Mouse (Mus musculus): ENCODE data around the gene Gm17655. TPM values are rescaled to one million over a fixed set of nuclear protein-coding genes. Genes with fewer than 3 reads are reported as not detected.
"Not testable (repeated sequence)": the region's sequence is repeated elsewhere in the genome, so short reads cannot be mapped to it uniquely, and the experiment has no call there.

The Gm17655 gene
- total RNA-seq, 2 experiments from 2014 or later: 9.6 to 12.0 TPM

DNA sequence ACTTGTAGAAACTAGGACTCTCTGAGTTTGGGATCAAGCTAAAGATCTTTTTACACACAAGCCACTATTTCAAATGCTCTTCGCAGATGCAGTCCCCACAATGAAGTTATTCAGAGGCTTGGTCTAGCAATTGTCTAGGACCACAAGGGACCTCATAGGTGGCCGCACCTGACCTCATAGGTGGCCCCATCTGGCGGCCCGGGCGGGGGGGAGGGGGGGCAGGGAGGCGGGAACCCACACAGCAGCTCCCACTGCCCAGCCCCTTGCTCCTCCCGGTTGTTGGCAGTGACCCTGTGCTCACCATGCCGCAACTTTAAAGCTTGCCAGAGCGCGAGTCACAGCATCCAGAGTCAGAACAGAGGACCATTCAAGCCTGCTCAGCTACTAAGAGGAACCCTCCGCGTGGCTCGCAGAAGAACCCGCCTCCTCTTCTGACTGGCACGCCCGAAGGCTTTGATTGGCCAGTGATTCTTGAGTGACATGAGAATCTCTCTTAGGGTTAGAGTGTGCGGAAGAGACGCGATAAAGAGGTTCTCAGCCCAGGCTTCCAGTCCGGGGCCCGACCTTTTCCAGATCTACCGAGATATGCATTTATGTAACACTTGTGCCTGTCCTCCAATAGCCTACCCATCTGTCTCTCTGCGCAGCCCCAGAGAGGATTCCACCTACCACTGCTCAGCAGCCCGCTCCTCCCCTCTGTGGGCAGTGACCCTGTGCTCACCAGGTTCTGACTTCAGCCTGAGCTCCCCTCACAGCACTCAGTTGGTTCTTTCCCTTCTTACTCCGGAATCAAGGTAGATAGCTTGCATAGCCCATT is 21.9 kb upstream of the Gm17655 start, which contains the start of gene Gm35315:
Gm35315 (minus strand) TSS at position 391 of the 817 bp plus-strand sequence.
- intact Hi-C loops (cut with DNase I): no loop called here
- DNase-seq (ENCODE audit: extremely low spot score in 1 of 2, low spot score in 2 of 2): peak; percentile 88 to 91

DNA sequence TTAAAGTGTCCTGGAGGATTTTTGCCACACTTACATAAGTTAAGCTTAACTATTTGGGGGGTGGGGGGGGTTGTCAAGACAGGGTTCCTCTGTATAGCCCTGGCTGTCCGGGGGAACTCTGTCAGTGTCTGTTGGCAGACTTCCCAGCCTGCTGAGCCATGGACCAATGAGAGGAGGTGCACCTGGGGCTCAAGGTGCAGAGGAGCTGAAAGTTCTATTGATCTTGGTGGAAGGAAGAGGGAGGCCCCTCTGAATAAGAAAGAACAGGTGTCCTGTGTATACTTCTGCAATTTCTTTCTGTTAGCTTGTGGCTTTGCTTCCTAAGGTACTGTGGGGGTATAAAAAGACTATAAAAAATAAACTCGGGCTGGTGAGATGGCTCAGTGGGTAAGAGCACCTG is 19.2 kb upstream of the Gm17655 start:
- no peak for DNase-seq (ENCODE audit: extremely low spot score in 1 of 2, low spot score in 2 of 2)
- intact Hi-C loops (cut with DNase I): no loop called here

DNA sequence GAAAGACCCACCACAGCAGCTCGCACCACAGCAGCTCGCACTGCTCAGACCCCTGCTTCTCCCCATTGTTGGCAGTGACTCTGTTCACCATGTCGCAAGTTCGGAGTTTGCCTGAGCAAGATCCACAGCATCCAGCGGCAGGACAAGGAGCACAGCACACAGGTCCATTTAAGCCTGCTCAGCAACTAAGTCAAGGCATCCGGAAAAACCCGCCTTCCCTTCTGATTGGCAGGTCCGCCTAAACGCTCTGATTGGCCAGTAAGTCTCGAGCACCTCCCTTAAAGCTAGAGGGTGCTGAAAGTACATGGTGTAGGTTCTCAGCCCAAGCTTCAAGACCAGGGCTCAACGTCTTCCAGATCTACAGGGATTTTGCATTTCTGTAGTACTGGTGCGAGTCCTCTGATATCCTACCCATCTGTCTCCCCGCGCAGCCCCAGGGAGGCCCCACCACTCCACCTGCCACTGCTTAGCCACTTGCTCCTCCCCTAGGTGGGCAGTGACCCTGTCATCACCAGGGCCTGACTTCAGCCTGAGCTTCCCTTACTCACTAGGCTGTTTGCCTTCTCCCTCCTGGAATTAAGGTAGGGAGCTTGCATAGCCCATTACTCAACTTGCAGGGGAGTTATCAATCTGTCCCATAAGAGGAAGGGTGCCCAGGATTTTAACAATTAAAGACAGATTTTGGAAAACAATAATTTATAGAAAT is 14.0 kb upstream of the Gm17655 start:
- no peak for DNase-seq (ENCODE audit: extremely low spot score in 1 of 2, low spot score in 2 of 2)
- intact Hi-C loops (cut with DNase I): no loop called here

DNA sequence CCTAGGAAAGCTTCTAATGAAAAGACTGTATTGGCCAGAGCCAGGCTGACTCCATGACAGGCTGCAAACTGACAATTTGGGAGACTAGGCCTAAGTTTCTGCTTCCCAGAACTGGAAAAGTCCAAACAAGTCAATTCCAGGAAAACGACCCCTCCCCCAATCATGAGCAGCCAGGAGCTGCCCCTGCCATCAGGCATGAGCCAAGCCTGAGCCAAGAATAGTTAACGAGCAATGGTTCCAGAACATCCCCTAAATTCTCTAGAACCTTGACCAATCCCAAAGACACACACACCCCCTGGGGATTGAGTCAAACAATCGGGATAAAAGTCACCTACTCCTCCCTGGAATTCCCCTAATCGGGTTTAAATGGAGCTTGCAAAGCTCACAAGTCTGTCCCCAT is 10.6 kb upstream of the Gm17655 start:
- no peak for DNase-seq (ENCODE audit: extremely low spot score in 1 of 2, low spot score in 2 of 2)
- intact Hi-C loops (cut with DNase I): no loop called here

DNA sequence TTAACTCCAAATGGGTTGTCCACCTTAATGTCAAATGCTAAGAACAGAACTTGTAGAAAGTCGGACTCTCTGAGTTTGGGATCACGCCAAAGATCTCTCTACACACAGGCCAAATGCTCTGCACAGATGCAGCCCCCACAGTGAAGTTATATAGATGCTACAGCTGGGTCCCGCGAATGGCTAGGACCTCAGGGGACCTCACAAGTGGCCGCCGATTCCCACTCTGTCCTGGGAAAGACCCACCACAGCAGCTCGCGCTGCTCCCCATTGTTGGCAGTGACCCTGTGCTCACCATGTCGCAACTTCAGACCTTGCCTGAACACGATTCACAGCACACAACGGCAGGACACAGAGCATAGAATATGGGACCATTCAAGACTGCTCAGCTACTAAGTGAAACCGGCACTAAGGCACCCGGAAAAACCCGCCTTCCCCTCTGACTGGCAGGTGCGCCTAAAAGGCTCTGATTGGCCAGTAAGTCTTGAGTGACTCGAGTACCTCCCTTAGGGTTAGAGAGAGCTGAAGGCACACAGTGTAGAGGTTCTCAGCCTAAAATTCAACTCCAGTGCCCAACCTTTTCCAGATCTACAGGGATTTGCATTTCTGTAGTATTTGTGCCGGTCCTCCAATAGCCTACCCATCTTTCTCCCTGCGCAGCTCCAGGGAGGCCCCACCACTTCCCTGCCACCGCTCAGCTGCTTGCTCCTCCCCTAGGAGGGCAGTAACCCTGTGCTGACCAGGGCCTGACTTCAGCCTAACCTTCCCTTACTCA is 14.5 kb downstream of the Gm17655 start:
- intact Hi-C loops (cut with DNase I): no loop called here
- peak; percentile 83 to 85 for DNase-seq (ENCODE audit: extremely low spot score in 1 of 2, low spot score in 2 of 2)

DNA sequence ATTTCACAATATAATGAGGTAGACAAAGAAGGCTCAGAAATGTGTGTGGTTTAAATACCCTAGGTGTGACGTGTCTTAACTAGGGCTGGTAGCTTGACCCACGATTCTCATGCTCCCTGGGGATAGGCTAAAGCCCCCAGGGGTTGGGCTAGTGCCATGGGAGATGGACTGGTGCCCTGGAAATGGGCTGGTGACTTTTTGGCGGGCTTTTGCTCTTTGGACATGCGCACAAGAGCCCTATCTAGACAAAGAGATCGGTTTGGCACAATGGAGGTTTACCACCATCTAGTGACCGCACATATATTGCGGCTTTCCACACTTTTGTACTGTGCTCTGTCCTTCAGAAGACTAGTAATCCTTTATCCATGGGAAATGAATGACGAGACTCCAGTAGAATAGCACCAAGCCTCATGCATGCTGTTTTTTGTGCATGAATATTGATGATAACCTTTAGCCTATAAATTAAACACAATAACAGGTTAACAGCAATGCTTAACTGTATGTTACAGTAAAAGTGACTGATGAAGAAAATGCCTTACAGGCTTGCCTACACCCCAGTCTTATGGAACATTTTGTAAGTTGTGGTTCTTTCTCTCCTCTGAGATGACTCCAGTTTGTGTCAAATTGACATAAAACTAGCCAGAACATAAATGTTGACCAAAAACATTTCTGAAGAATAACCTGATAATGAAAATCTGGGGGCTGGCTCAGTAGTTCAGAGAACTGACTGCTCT is 48.5 kb downstream of the Gm17655 start:
- peak; percentile 45 for DNase-seq (ENCODE audit: extremely low spot score in 1 of 2, low spot score in 2 of 2)
- intact Hi-C loops (cut with DNase I): not testable (repeated sequence)

DNA sequence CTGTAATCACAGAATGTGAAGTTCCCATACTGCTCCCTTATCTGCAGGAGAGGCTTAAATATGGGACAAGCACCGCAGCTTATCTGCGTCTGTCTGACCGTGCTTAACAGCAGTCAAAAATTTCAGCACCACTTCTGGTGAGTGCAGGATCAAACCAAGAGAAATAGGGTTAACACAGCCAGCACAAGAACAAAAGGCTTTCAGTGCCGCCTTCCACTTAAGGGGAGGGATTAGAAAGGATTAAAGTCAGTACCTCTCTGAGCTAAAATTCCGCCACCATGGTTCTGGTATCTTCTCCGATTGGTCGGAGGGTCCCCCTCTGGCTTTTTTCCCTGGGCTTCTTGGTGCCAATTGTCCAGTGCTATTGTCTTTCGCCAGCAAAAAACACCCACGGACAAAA is 49.0 kb downstream of the Gm17655 start:
- no peak for DNase-seq (ENCODE audit: extremely low spot score in 1 of 2, low spot score in 2 of 2)
- intact Hi-C loops (cut with DNase I): no loop called here

DNA sequence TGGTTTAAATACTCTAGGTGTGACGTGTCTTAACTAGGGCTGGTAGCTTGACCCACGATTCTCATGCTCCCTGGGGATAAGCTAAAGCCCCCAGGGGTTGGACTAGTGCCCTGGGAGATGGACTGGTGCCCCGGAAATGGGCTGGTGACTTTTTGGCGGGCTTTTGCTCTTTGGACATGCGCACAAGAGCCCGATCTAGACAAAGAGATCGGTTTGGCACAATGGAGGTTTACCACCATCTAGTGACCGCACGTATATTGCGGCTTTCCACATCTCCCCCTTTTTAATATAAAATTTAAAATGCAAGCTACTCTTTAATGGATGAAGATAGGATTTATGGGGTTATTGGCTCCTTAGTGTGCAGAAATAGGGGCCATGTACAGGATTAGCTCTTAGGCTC is 56.5 kb downstream of the Gm17655 start:
- intact Hi-C loops (cut with DNase I): not testable (repeated sequence)

More for the DNA sequence above, 56.5 kb downstream of the Gm17655 start:
- not testable (repeated sequence) for DNase-seq (ENCODE audit: extremely low spot score in 1 of 2, low spot score in 2 of 2)

Other genes starting within 250 kb of the Gm17655 start
- 10 to 100 TPM; 37.2 to 38.6 TPM for gene Gm15446, start 149.1 kb downstream of the Gm17655 start, total RNA-seq (2021)
- 10 to 100 TPM; 53.6 to 56.0 TPM for gene Zfp932, start 76.0 kb downstream of the Gm17655 start, total RNA-seq (2021)
- gene Gm35315, start 21.9 kb upstream of the Gm17655 start, total RNA-seq (2021): 1 to 10 TPM in 1 of 2 experiments, under 1 TPM in 1; 0.84 to 1.1 TPM
- 1 to 10 TPM; 5.4 to 7.3 TPM for gene Plcxd1, start 27.5 kb upstream of the Gm17655 start, total RNA-seq (2021)
- gene Gtpbp6, start 35.7 kb upstream of the Gm17655 start, total RNA-seq (2021): 10 to 100 TPM; 95.4 to 100.0 TPM
- gene Zfp605, start 37.6 kb upstream of the Gm17655 start, total RNA-seq (2021): 10 to 100 TPM; 17.0 to 17.1 TPM
- 10 to 100 TPM; 75.6 to 76.2 TPM for gene Chfr, start 63.3 kb upstream of the Gm17655 start, total RNA-seq (2021)
- gene Golga3, start 104.2 kb upstream of the Gm17655 start, total RNA-seq (2021): 10 to 100 TPM; 43.8 to 45.5 TPM
- gene Ankle2, start 158.5 kb upstream of the Gm17655 start, total RNA-seq (2021): 10 to 100 TPM; 24.5 to 26.8 TPM
- gene Pgam5, start 197.4 kb upstream of the Gm17655 start, total RNA-seq (2021): 10 to 100 TPM; 73.5 to 77.0 TPM
- 1 to 10 TPM; 5.3 to 6.4 TPM for gene Pxmp2, start 213.7 kb upstream of the Gm17655 start, total RNA-seq (2021)
- gene Pole, start 213.8 kb upstream of the Gm17655 start, total RNA-seq (2021): 1 to 10 TPM; 2.6 to 4.5 TPM